Mouse (Mus musculus) embryonic facial prominence, embryonic 14.5 days (tissue): ENCODE data around the gene Pacsin3. TPM values are rescaled to one million over a fixed set of nuclear protein-coding genes. Genes with fewer than 3 reads are reported as not detected.

Source experiments
- ATAC-seq: fragments of 200-750 bp; cut with Nextera tagmentation; 2 replicates; pipeline ENCODE4 v1.8.0; 2017; ENCODE audit warnings: low read depth, moderate number of reproducible peaks, moderate TSS enrichment
- DNase-seq: peaks from one replicate; pipeline ENCODE4 v3.0.0-alpha.2; 2015; ENCODE audit warnings: low spot score
- H3K27ac ChIP-seq: fragments of 300-500 bp; sonication (generic); replicated peaks from 2 replicates; pipeline ENCODE4 v1.5.1; 2014; ENCODE audit warnings: low read depth, mild to moderate bottlenecking, low read length, moderate library complexity
- H3K27me3 ChIP-seq: fragments of 300-500 bp; sonication (generic); replicated peaks from 2 replicates; pipeline ENCODE4 v1.6.1; 2014; ENCODE audit warnings: low read length; ENCODE audit not compliant: control insufficient read depth, insufficient read depth
- H3K36me3 ChIP-seq: fragments of 300-500 bp; sonication (generic); 2 replicates; pipeline ENCODE4 v1.6.1; 2014; ENCODE audit warnings: low read length, mixed read lengths; ENCODE audit not compliant: control insufficient read depth, insufficient read depth
- H3K4me1 ChIP-seq: fragments of 300-500 bp; sonication (generic); 2 replicates; pipeline ENCODE4 v1.6.1; 2014; ENCODE audit warnings: antibody characterized with exemption, low read length; ENCODE audit not compliant: control insufficient read depth, insufficient read depth
- H3K4me2 ChIP-seq: fragments of 300-500 bp; sonication (generic); 2 replicates; pipeline ENCODE4 v1.6.1; 2014; ENCODE audit warnings: low read depth, mild to moderate bottlenecking, low read length, moderate library complexity, mixed read lengths
- H3K4me3 ChIP-seq: fragments of 300-500 bp; sonication (generic); 2 replicates; pipeline ENCODE4 v1.5.1; 2014; ENCODE audit warnings: low read depth, mild to moderate bottlenecking, low read length
- H3K9ac ChIP-seq: fragments of 300-500 bp; sonication (generic); 2 replicates; pipeline ENCODE4 v1.6.1; 2014; ENCODE audit warnings: low read depth, mild to moderate bottlenecking, low read length, moderate library complexity, mixed read lengths
- H3K9me3 ChIP-seq: fragments of 300-500 bp; sonication (generic); 2 replicates; pipeline ENCODE4 v1.6.1; 2016; ENCODE audit warnings: low read length; ENCODE audit not compliant: control insufficient read depth
- WGBS: fragments of 180-500 bp; shearing (Covaris S2); extraction: QIAGEN DNeasy Blood & Tissue Kit; methylation state at CpG from one replicate; pipeline ENCODE4 v1.1.7; 2014; 5-methylcytosine and 5-hydroxymethylcytosine counted together
- polyA plus RNA-seq: library from polyadenylated mRNA; unstranded; fragments of >200 nt; fragmentation: Nextera tagmentation; extraction: Ambion mirVana; gene quantifications from 2 replicates; pipeline ENCODE4 v1.2.1, GENCODE M21; 2014

The Pacsin3 gene
- polyA plus RNA-seq, 1 experiment from 2014 or later: 64.3 TPM

DNA sequence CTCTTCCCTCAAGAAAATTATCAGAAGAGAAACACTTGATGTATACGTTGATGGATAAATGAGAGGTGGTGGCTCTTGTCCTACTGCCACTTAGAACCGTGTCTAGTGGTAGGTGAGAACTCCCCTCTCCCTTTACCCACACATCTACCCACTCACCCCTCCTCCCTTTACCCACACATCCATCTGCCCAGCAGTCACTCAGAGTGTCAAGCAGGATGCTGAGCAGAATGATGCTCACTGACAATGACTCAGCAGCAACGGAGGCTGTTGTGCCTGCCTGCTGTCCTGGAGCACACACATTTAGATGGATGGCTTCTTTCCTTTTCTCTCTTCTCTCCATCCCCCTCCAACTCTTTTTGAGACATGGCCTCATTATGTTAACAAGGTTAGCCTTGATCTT, 47.1 kb downstream of the Pacsin3 start:
- WGBS: 79% methylated on average over 3 of the region's 3 CpGs
- Histone ChIP-seq H3K9ac (no peak overlapping the region), H3K9me3 (no peaks in the 10 kb centered on the region), H3K4me2 (no peak overlapping the region), H3K27ac (no peak overlapping the region), H3K4me3 (no peak overlapping the region), H3K36me3 (0 out of 2 replicates have a peak, but pooled peaks cover 5% of the 10 kb centered on the region), H3K27me3 (no peaks in the 10 kb centered on the region), H3K4me1 (peaks cover 3% of the 10 kb centered on the region; the same call in 1 of the 2 replicates)
- no peak for DNase-seq
- ATAC-seq: no peak

DNA sequence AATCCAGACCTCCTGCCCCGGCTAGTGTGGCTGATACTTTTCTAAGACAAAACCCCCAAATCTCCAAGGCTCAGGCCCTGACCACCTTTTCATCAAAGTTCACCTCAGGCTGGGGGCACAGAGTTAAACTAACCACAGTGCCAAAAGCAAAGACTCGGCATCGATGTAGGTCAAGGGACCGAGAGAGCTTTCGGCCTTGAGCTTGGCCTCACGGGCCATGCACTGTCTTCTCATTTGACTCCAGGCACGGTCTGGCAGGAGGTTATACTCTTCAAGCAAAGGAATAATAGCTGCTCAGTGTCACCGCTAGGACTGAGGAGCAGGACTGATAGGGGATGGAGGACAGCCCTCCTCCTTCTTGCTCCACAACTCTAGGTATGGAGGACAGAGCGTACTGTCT, 50.2 kb downstream of the Pacsin3 start:
- Histone ChIP-seq H3K36me3 (0 out of 2 replicates have a peak, but pooled peaks cover 5% of the 10 kb centered on the region), H3K4me1 (no peaks in the 10 kb centered on the region), H3K4me3 (no peak overlapping the region), H3K27ac (no peak overlapping the region), H3K9me3 (no peaks in the 10 kb centered on the region), H3K27me3 (no peaks in the 10 kb centered on the region), H3K9ac (no peak overlapping the region), H3K4me2 (no peak overlapping the region)
- WGBS: 84% methylated on average over 9 of the region's 9 CpGs
- ATAC-seq: no peak
- no peak for DNase-seq

DNA sequence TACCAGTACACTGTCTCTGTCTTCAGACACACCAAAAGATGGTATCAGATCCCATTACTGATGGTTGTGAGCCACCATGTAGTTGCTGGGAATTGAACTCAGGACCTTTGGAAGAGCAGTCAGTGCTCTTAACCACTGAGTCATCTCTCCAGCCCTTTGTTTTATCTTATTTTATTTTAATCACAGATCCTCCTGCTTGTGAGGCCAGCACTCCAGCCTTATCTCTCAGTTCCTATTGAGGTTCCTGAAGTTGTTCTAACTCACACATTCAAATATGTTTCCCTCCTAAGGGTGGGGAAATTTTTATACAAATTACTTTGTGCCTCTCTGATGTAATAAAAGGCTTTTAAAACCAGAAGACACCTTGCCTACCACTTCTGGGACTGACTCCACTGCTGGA, 50.8 kb downstream of the Pacsin3 start:
- Histone ChIP-seq H3K36me3 (0 out of 2 replicates have a peak, but pooled peaks cover 5% of the 10 kb centered on the region), H3K4me2 (no peak overlapping the region), H3K9me3 (no peaks in the 10 kb centered on the region), H3K4me3 (no peak overlapping the region), H3K27me3 (no peaks in the 10 kb centered on the region), H3K4me1 (no peaks in the 10 kb centered on the region), H3K27ac (no peak overlapping the region), H3K9ac (no peak overlapping the region)
- ATAC-seq: no peak
- DNase-seq: no peak

DNA sequence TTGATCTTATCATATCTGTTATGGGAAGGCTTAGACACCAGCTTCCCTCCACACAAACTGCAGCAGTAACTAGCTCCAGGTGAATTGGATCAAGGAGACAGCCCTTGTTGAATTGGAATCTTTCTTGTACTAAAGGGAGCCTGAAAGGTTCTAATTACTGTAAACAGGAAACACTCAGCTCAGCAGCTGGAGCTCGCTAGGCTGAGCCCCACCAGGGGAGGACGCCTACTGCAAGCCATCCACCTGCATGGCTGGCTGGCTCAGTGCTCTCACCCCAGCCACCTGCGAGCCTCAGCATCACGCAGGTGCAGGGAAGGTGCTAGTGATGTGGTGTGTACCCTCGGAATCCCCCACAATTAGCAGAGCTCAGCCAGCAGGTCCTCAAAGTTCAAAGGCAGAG, 52.9 kb downstream of the Pacsin3 start:
- Histone ChIP-seq H3K9ac (no peak overlapping the region), H3K9me3 (no peaks in the 10 kb centered on the region), H3K27me3 (no peaks in the 10 kb centered on the region), H3K36me3 (0 out of 2 replicates have a peak, but pooled peaks cover 5% of the 10 kb centered on the region), H3K4me1 (no peaks in the 10 kb centered on the region), H3K4me2 (no peak overlapping the region), H3K27ac (no peak overlapping the region), H3K4me3 (no peak overlapping the region)
- ATAC-seq: peak; percentile 81
- DNase-seq: peak; percentile 69
- WGBS: 18% methylated on average over 5 of the region's 5 CpGs

DNA sequence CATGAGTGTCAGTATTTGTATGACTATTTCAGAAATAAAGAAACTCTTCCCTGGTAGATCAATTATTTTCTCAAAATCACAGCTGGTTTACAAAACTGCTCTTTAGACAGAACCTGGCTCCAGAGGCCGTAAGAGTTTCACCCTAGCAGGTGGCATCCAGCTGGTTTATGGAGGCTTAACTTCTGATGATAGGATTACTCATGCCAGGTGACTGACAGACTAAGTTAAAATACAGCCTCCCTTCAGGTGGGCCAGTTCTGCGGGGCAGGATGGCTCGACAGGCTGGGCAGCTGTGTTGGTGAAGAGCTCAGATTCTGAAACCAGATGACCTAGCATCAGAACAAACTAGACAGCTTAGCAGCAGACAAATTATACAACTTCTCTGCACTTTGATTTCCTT, 53.8 kb downstream of the Pacsin3 start:
- no peak for DNase-seq
- WGBS: 49% methylated on average over 3 of the region's 3 CpGs
- H3K4me3 ChIP-seq: no peak overlapping the region

DNA sequence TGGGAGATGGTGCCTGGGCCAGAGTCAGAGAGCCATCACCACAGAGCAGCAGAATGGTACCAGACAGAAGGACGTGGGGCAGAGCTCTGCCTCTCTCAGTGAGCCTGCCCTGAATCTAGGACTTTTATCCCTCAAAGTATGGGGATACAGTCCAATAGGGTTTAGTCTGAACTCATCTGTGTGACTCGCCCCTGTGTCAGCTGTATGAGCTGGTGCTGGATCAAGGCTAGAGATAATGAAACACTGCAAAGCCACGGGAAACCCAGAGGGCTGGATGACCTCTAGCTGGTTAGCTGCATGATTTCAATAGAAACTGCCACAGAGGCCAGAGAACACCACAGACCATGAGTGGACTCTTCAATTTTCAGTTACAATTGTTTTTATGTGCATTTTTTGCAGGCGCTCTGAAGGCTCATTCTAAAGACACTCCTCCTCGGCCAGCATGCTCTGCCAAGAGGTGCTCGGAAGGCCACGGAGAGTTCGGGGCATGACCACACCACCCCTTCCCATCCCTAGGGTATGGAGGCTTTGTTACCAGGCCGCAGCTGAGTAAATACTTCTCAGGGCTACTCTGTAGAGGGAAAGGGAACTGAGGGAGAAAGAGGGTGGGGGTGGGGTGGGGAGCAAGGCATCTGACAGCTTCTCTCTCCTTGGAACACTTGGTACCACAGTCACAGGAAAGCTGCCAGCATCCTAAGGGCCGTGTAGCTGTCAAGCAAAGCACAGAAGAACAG, 57.0 kb downstream of the Pacsin3 start:
- ATAC-seq (0 out of 2 replicates have a peak, but pooled peaks have one; percentile 35), DNase-seq (no peak)
- Histone ChIP-seq H3K4me1 (no peaks in the 10 kb centered on the region), H3K36me3 (no peaks in the 10 kb centered on the region), H3K9me3 (no peaks in the 10 kb centered on the region), H3K27ac (no peak overlapping the region), H3K9ac (no peak overlapping the region), H3K4me3 (no peak overlapping the region), H3K27me3 (no peaks in the 10 kb centered on the region), H3K4me2 (no peak overlapping the region)
- 45% methylated on average over 10 of the region's 10 CpGs for WGBS

More for the DNA sequence above, 53.8 kb downstream of the Pacsin3 start:
- no peaks in the 10 kb centered on the region for H3K27me3 ChIP-seq
- H3K9me3 ChIP-seq: no peaks in the 10 kb centered on the region
- H3K4me2 ChIP-seq: no peak overlapping the region
- ATAC-seq: no peak
- no peak overlapping the region for H3K27ac ChIP-seq
- H3K9ac ChIP-seq: no peak overlapping the region
- H3K36me3 ChIP-seq: 0 out of 2 replicates have a peak, but pooled peaks cover under 1% of the 10 kb centered on the region
- H3K4me1 ChIP-seq: no peaks in the 10 kb centered on the region

DNA sequence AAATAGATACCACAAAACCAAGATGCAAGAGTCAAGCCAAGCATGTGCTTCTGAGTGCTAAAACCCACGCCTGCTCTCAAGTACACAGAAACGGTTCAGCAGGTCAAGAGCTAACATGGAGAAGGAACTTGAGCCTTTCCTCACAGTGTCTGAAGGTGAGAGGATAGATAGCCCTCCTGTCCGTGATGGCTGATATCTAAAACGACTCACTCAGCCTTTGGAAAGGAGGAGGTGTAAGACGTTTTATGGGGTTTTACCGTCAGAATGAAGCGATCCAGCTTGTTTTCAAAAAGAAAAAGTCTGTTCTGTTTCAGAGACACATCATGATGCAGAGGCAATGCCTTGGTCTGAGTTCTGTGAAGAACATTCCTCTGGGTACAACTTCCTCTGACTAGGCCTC, 58.4 kb downstream of the Pacsin3 start:
- no peaks in the 10 kb centered on the region for H3K27me3 ChIP-seq
- no peak for DNase-seq
- no peak overlapping the region for H3K4me2 ChIP-seq
- H3K36me3 ChIP-seq: no peaks in the 10 kb centered on the region
- H3K9ac ChIP-seq: no peak overlapping the region
- no peaks in the 10 kb centered on the region for H3K9me3 ChIP-seq
- WGBS: 91% methylated on average over 7 of the region's 7 CpGs
- ATAC-seq: no peak
- H3K27ac ChIP-seq: no peak overlapping the region
- H3K4me1 ChIP-seq: no peaks in the 10 kb centered on the region
- H3K4me3 ChIP-seq: no peak overlapping the region
